Mouse (Mus musculus) stomach, embryonic 14.5 days (tissue): ENCODE data around the gene Adgrf1. TPM values are rescaled to one million over a fixed set of nuclear protein-coding genes. Genes with fewer than 3 reads are reported as not detected.

Experiments used
- ATAC-seq: fragments of 200-750 bp; cut with Nextera tagmentation; 2 replicates; pipeline ENCODE4 v1.8.0; 2017; ENCODE audit warnings: low read depth, moderate TSS enrichment; ENCODE audit not compliant: insufficient number of reproducible peaks, insufficient read depth, low FRiP score
- H3K27ac ChIP-seq: fragments of 300-500 bp; sonication (generic); 2 replicates; pipeline ENCODE4 v1.5.1; 2014; ENCODE audit warnings: mild to moderate bottlenecking, low read length, moderate library complexity, mixed read lengths
- H3K27me3 ChIP-seq: fragments of 300-500 bp; sonication (generic); 2 replicates; pipeline ENCODE4 v1.6.1; 2014; ENCODE audit warnings: low read length, control low read depth, mixed read lengths; ENCODE audit not compliant: control insufficient read depth, insufficient read depth
- H3K36me3 ChIP-seq: fragments of 300-500 bp; sonication (generic); 2 replicates; pipeline ENCODE4 v1.6.1; 2014; ENCODE audit warnings: mild to moderate bottlenecking, control low read depth, low read length, moderate library complexity, mixed read lengths; ENCODE audit not compliant: control insufficient read depth, insufficient read depth
- H3K4me1 ChIP-seq: fragments of 300-500 bp; sonication (generic); 2 replicates; pipeline ENCODE4 v1.6.1; 2014; ENCODE audit warnings: low read length, control low read depth, mixed read lengths; ENCODE audit not compliant: control insufficient read depth, insufficient read depth
- H3K4me2 ChIP-seq: fragments of 300-500 bp; sonication (generic); replicated peaks from 2 replicates; pipeline ENCODE4 v1.6.1; 2014; ENCODE audit warnings: low read depth, low read length, control low read depth
- H3K4me3 ChIP-seq: fragments of 300-500 bp; sonication (generic); 2 replicates; pipeline ENCODE4 v1.5.1; 2014; ENCODE audit warnings: low read depth, low read length, control low read depth
- H3K9ac ChIP-seq: fragments of 300-500 bp; sonication (generic); replicated peaks from 2 replicates; pipeline ENCODE4 v1.6.1; 2014; ENCODE audit warnings: low read depth, mild to moderate bottlenecking, control low read depth, low read length, moderate library complexity, mixed read lengths
- H3K9me3 ChIP-seq: fragments of 300-500 bp; sonication (generic); 2 replicates; pipeline ENCODE4 v1.6.1; 2016; ENCODE audit warnings: low read depth, low read length, control low read depth; ENCODE audit not compliant: control insufficient read depth
- WGBS: fragments of 180-500 bp; shearing (Covaris S2); extraction: QIAGEN DNeasy Blood & Tissue Kit; methylation state at CpG from one replicate; pipeline ENCODE4 v1.1.7; 2014; 5-methylcytosine and 5-hydroxymethylcytosine counted together
- polyA plus RNA-seq: library from polyadenylated mRNA; unstranded; fragments of >200 nt; fragmentation: Nextera tagmentation; extraction: Ambion mirVana; gene quantifications from 2 replicates; pipeline ENCODE4 v1.2.1, GENCODE M21; 2014

The Adgrf1 gene
- polyA plus RNA-seq, 1 experiment from 2014 or later: not detected

DNA sequence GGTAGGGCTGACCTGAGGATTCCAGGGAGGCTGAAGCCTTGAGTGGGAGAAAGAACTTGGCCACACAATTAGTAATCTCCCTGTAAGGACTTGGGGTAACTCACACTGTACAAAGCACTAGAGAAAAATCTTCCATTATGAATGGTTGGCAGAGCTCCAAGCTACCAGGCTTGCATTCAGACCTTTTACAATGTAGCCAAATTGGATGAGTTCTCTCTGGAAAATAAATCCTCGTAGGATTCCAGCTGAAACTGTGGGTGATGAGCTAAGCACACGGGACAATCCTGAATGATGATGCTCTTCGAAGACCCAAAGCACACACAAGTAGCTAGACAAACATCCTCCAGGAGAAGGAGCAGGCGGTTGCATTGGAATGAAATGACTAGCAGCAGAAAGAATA, 7.1 kb downstream of the Adgrf1 start:
- no peaks in the 10 kb centered on the region for H3K36me3 ChIP-seq
- 45% methylated on average over 4 of the region's 4 CpGs for WGBS
- no peaks in the 10 kb centered on the region for H3K27me3 ChIP-seq
- H3K4me2 ChIP-seq: no peak overlapping the region
- ATAC-seq: no peak
- H3K9ac ChIP-seq: no peak overlapping the region
- no peaks in the 10 kb centered on the region for H3K9me3 ChIP-seq
- no peak overlapping the region for H3K4me3 ChIP-seq
- no peaks in the 10 kb centered on the region for H3K4me1 ChIP-seq
- no peak overlapping the region for H3K27ac ChIP-seq

DNA sequence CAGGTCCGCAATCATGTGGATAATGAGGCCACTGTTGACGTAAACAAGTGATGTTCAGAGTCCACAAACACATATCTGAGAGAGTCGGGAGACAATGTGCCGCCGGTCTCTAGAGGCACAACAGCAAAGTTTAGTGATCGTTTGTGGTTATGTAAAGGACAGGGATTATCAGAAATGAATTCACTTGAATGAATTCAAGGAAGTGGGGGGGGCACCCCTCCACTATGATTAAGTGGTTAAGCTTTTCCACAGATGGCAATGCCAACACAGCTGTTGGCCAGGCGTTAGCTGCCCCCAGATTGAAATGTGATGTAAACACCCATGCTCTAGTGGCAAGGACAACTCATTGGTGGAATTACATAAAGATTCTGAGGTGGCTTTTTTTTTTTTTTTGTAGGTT, 9.5 kb downstream of the Adgrf1 start:
- H3K9ac ChIP-seq: no peak overlapping the region
- H3K4me1 ChIP-seq: no peaks in the 10 kb centered on the region
- 71% methylated on average over 7 of the region's 7 CpGs for WGBS
- no peaks in the 10 kb centered on the region for H3K36me3 ChIP-seq
- no peak overlapping the region for H3K27ac ChIP-seq
- H3K4me2 ChIP-seq: no peak overlapping the region
- H3K27me3 ChIP-seq: no peaks in the 10 kb centered on the region
- no peak overlapping the region for H3K4me3 ChIP-seq
- H3K9me3 ChIP-seq: no peaks in the 10 kb centered on the region
- no peak for ATAC-seq

DNA sequence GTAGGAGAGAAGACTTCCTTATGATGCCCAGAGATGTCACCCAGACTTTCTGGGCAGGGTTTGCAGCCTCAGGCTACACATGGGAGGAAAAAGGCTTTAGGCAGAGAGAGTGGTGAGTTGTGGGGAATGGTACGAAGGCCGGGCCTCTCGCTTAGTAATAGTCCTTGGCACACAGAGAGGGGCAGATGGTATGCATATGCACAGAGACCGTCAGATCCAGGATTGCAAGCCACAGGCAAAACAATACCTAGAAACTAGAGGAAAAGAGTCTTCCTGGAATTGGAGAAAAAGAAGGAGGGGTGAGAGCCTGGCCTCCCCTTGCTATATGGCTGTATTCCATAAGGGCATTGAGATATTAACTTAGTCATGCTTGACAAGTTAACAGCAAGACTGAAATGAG, 12.2 kb downstream of the Adgrf1 start:
- no peak overlapping the region for H3K9ac ChIP-seq
- H3K4me3 ChIP-seq: no peak overlapping the region
- no peaks in the 10 kb centered on the region for H3K4me1 ChIP-seq
- ATAC-seq: no peak
- H3K27me3 ChIP-seq: no peaks in the 10 kb centered on the region
- H3K27ac ChIP-seq: no peak overlapping the region
- H3K36me3 ChIP-seq: no peaks in the 10 kb centered on the region
- H3K9me3 ChIP-seq: no peaks in the 10 kb centered on the region
- no peak overlapping the region for H3K4me2 ChIP-seq
- WGBS: 96% methylated on average over 4 of the region's 4 CpGs

DNA sequence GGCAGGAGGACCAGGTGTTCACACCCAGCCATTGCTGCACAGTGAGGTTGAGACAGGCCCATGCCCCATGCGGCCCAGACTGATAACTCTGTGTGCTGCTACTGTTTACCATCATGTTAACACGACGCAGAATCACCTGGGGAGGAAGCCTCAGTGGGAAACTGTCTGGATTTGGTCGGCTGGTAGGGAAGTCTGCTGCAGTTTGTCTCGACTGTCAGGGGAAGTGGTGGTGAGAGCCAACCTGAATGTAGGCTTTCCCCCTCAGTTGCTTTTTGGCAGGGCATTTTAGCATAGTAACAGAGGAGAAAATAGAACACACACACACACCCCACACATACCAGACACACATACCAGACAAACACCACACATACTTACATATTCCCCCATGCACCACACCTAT, 12.7 kb downstream of the Adgrf1 start:
- no peak overlapping the region for H3K27ac ChIP-seq
- no peak overlapping the region for H3K4me3 ChIP-seq
- no peak overlapping the region for H3K9ac ChIP-seq
- no peak for ATAC-seq
- no peaks in the 10 kb centered on the region for H3K27me3 ChIP-seq
- no peaks in the 10 kb centered on the region for H3K9me3 ChIP-seq
- H3K36me3 ChIP-seq: no peaks in the 10 kb centered on the region
- 54% methylated on average over 5 of the region's 5 CpGs for WGBS
- no peaks in the 10 kb centered on the region for H3K4me1 ChIP-seq
- H3K4me2 ChIP-seq: no peak overlapping the region

DNA sequence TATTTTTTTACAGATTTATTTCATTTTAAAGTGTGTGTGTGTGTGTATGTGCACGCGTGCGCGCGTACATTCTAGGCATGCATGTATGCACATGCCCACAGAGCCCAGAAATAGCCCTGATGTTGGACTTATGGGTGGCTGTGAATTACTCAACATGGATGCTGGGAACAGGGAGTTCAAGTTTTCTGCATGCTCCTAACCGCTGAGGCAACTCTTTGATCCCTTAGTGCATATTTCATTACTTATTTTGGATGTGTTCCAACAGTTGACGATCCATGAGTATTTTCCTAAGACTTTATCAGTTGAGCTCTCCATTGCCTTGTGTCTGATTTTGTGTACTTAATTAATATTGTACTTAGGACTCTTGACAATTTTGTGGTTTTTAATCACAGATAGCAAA, 29.4 kb downstream of the Adgrf1 start:
- H3K4me1 ChIP-seq: no peaks in the 10 kb centered on the region
- H3K9me3 ChIP-seq: no peaks in the 10 kb centered on the region
- H3K4me3 ChIP-seq: no peak overlapping the region
- H3K4me2 ChIP-seq: no peak overlapping the region
- 82% methylated on average over 7 of the region's 7 CpGs for WGBS
- no peaks in the 10 kb centered on the region for H3K36me3 ChIP-seq
- no peaks in the 10 kb centered on the region for H3K27me3 ChIP-seq
- no peak for ATAC-seq
- no peak overlapping the region for H3K27ac ChIP-seq
- H3K9ac ChIP-seq: no peak overlapping the region

DNA sequence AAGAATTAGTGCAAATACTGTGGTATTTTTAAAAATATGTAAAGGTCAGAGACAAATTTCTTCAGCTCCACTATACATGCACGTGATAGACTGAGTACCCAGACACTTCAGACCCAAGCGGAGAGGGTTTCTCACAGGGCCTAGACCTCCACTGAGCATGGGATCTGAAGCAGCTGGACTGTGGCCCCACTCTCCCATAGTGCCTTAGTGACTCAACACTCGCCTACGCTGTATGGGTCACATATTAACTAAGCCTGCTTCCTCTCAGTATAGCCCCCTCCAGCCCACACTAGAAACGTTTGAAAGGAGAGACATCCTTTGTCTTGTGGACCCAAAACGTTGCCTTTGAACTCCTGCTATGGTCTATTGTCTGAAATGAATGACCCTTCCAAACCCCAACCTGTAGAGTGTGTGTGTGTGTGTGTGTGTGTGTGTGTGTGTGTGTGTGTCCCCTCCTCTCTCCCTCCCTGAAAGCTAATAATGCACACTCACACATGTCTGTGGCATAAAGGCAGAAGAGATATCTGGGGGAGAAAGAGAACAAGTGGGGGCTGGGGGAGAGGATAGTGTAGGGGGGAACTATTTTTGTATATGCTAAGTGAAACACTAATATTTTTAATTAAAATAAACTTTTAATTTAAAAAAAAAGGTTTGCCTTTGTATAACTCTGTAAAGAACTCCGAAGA, 56.0 kb downstream of the Adgrf1 start:
- H3K27ac ChIP-seq: no peak overlapping the region

DNA sequence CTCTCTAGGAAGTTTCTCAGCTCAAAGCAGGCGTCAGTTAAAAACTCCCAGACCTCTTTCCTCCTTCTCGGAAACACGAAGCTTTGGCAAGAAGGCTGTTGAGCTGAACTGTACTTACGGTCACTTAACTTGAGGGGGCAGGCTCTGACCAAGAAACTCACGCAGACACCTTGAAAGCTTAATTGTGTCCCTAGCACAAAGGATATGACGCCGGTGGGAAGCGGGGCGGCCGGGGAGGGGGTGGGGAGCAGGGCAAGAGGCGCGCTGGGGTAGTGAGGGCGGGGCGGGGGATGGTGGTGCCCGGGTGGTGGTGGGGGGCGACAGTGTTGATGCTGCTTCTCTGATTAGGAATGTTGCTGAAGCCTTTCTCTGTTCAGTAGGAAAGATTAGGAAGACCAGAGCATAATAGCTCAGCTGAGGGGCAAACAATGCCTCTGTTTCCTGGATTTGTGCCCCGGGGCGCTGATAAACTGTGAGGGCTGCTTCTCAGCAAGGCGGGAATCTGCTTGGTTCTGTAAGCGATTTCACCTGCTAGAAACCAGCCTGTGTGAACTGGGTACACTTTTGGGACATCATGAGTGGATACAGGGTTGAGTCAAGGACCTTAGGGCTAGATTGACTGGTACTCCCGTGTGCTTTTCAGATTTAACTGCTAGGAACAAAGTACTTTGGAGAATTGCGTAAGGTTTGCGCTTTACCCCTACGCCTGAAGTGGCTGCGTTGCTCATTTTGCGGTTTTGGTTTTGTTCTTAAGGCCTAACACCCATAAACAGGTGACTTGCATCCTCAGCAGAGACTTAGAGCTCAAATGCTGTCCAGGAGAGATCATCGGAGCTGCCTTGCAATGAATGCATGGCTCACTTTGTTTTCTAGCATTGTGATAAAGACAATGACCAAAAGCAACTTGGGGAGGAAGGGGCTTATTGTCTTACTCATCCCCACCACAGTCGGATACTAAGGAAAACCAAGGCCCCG, 56.9 kb downstream of the Adgrf1 start:
- H3K27ac ChIP-seq: 0 out of 2 replicates have a peak overlapping the region, but pooled peaks have one; percentile 21
- no peaks in the 10 kb centered on the region for H3K9me3 ChIP-seq
- H3K4me1 ChIP-seq: no peaks in the 10 kb centered on the region
- ATAC-seq: peak; percentile 84
- peak overlapping the region; percentile 15 for H3K9ac ChIP-seq
- H3K4me2 ChIP-seq: peak overlapping the region; percentile 47
- H3K4me3 ChIP-seq: peak overlapping the region; percentile 25
- 17% methylated on average over 29 of the region's 29 CpGs for WGBS
- no peaks in the 10 kb centered on the region for H3K36me3 ChIP-seq
- H3K27me3 ChIP-seq: no peaks in the 10 kb centered on the region

More for the DNA sequence above, 56.0 kb downstream of the Adgrf1 start:
- no peak overlapping the region for H3K9ac ChIP-seq
- H3K4me3 ChIP-seq: no peak overlapping the region
- H3K36me3 ChIP-seq: no peaks in the 10 kb centered on the region
- no peaks in the 10 kb centered on the region for H3K27me3 ChIP-seq
- ATAC-seq: no peak
- no peaks in the 10 kb centered on the region for H3K9me3 ChIP-seq
- WGBS: 59% methylated on average over 7 of the region's 7 CpGs
- H3K4me2 ChIP-seq: peak overlapping the region; percentile 47; the same call in 1 of the 2 replicates
- no peaks in the 10 kb centered on the region for H3K4me1 ChIP-seq

DNA sequence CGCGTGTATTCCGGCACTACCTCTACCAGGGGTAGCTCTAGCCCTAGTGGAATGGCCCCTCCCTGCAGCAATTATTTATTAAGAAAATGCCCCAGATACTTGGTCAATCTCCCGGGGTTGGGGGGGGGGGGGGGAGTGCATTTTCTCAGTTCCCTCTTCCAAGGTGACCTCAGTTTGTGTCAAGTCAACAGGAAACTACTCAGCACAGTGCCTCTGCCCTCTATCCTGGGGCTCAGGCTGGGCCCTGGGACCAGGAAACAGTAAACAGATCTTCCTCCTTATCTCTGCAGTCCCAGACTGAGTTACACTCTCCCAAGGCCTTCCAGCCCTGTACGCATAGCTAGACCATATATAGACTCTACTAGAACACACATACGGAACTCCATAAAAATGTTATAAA, 57.7 kb downstream of the Adgrf1 start:
- no peak overlapping the region for H3K27ac ChIP-seq
- no peaks in the 10 kb centered on the region for H3K36me3 ChIP-seq
- WGBS: 85% methylated on average over 6 of the region's 6 CpGs
- H3K4me1 ChIP-seq: 0 out of 2 replicates have a peak, but pooled peaks cover 2% of the 10 kb centered on the region
- no peak for ATAC-seq
- H3K27me3 ChIP-seq: no peaks in the 10 kb centered on the region
- no peaks in the 10 kb centered on the region for H3K9me3 ChIP-seq
- H3K9ac ChIP-seq: no peak overlapping the region
- H3K4me2 ChIP-seq: no peak overlapping the region
- no peak overlapping the region for H3K4me3 ChIP-seq
